Mouse (Mus musculus) left cerebral cortex, postnatal 4 days (tissue): Measurements from ENCODE around the gene Hoxc13. TPM values are rescaled to one million over a fixed set of nuclear protein-coding genes. Genes with fewer than 3 reads are reported as not detected.

ENCODE experiments used
- microRNA-seq: library from miRNA; unstranded; fragments of <30 nt; microRNA quantifications from one replicate; pipeline ENCODE4 v1.2.0, GENCODE M21; 2022
- total RNA-seq, 2 experiments: library from RNA; stranded (reverse); gene quantifications; 2 replicates each; pipeline ENCODE4 v1.2.3; 2021

Hoxc13 gene
- total RNA-seq, 2 experiments from 2014 or later = not detected

Small RNAs within 50 kb of the gene (microRNA-seq; reads per million reads assigned to microRNA genes)
- not detected for gene Mir196a-2

Other genes starting within 250 kb of the Hoxc13 start
- 10 to 100 TPM; 13.4 to 14.1 TPM for gene Atp5g2, start 248.8 kb upstream of the Hoxc13 start, total RNA-seq
- gene Calcoco1, start 198.9 kb upstream of the Hoxc13 start, total RNA-seq = 10 to 100 TPM; 44.3 to 46.7 TPM
- not detected for gene Hoxc12, start 15.7 kb downstream of the Hoxc13 start, total RNA-seq
- gene Hoxc11, start 33.3 kb downstream of the Hoxc13 start, total RNA-seq = not detected
- gene Hoxc10, start 45.7 kb downstream of the Hoxc13 start, total RNA-seq = not detected
- not detected for gene Hoxc5, start 46.3 kb downstream of the Hoxc13 start, total RNA-seq
- gene Hoxc9, start 55.3 kb downstream of the Hoxc13 start, total RNA-seq = not detected
- not detected for gene Hoxc8, start 69.5 kb downstream of the Hoxc13 start, total RNA-seq
- not detected for gene Hoxc6, start 77.2 kb downstream of the Hoxc13 start, total RNA-seq
- not detected for gene Hoxc4, start 97.8 kb downstream of the Hoxc13 start, total RNA-seq
- gene Smug1, start 246.0 kb downstream of the Hoxc13 start, total RNA-seq = 10 to 100 TPM; 26.4 to 27.4 TPM